Mouse (Mus musculus) midbrain, embryonic 16.5 days (tissue): ENCODE data around the gene Olfr297. TPM values are rescaled to one million over a fixed set of nuclear protein-coding genes. Genes with fewer than 3 reads are reported as not detected.

Experiments
- ATAC-seq: fragments of 200-750 bp; cut with Nextera tagmentation; 2 replicates; pipeline ENCODE4 v1.8.0; 2017; ENCODE audit warnings: moderate TSS enrichment
- H3K27ac ChIP-seq: fragments of 300-500 bp; sonication (generic); 2 replicates; pipeline ENCODE4 v1.5.1; 2014; ENCODE audit warnings: mild to moderate bottlenecking, low read length, mixed read lengths
- H3K27me3 ChIP-seq: fragments of 300-500 bp; sonication (generic); 2 replicates; pipeline ENCODE4 v1.6.1; 2014; ENCODE audit warnings: low read depth, low read length, mixed read lengths; ENCODE audit not compliant: control insufficient read depth, insufficient read depth
- H3K36me3 ChIP-seq: fragments of 300-500 bp; sonication (generic); 2 replicates; pipeline ENCODE4 v1.6.1; 2014; ENCODE audit warnings: mild to moderate bottlenecking, low read length, moderate library complexity, mixed read lengths; ENCODE audit not compliant: control insufficient read depth, insufficient read depth
- H3K4me1 ChIP-seq: fragments of 300-500 bp; sonication (generic); 2 replicates; pipeline ENCODE4 v1.6.1; 2014; ENCODE audit warnings: mild to moderate bottlenecking, low read length, mixed read lengths; ENCODE audit not compliant: control insufficient read depth, insufficient read depth
- H3K4me2 ChIP-seq: fragments of 300-500 bp; sonication (generic); 2 replicates; pipeline ENCODE4 v1.6.1; 2014; ENCODE audit warnings: mild to moderate bottlenecking, low read length, mixed read lengths
- H3K4me3 ChIP-seq: fragments of 300-500 bp; sonication (generic); 2 replicates; pipeline ENCODE4 v1.5.1; 2014; ENCODE audit warnings: low read depth, mild to moderate bottlenecking, low read length, moderate library complexity, mixed read lengths
- H3K9ac ChIP-seq: fragments of 300-500 bp; sonication (generic); 2 replicates; pipeline ENCODE4 v1.6.1; 2014; ENCODE audit warnings: low read depth, low read length, mixed read lengths
- H3K9me3 ChIP-seq: fragments of 300-500 bp; sonication (generic); replicated peaks from 2 replicates; pipeline ENCODE4 v1.6.1; 2014; ENCODE audit warnings: mild to moderate bottlenecking, low read length, mixed read lengths; ENCODE audit not compliant: control insufficient read depth, poor library complexity, severe bottlenecking
- WGBS: fragments of 180-500 bp; shearing (Covaris S2); extraction: QIAGEN DNeasy Blood & Tissue Kit; methylation state at CpG from one replicate; pipeline ENCODE4 v1.1.7; 2014; 5-methylcytosine and 5-hydroxymethylcytosine counted together
- polyA plus RNA-seq: library from polyadenylated mRNA; unstranded; fragments of >200 nt; fragmentation: Nextera tagmentation; extraction: Ambion mirVana; gene quantifications from 2 replicates; pipeline ENCODE4 v1.2.1, GENCODE M21; 2015

The Olfr297 gene
- not detected in 2 replicates for polyA plus RNA-seq

- Histone ChIP-seq H3K27ac (no peak within 1 kb of the TSS), H3K9ac (no peak within 1 kb of the TSS), H3K27me3 (no peaks in the 10 kb centered on the region), H3K36me3 (no peaks in the 10 kb centered on the region), H3K9me3 (no peaks in the 10 kb centered on the region), H3K4me2 (no peak within 1 kb of the TSS), H3K4me3 (no peak within 1 kb of the TSS), H3K4me1 (no peaks in the 10 kb centered on the region)
- no peak for ATAC-seq
Measured at GRCm38 (mm10) chr7:86519668-86520067, at the start of gene Olfr297. Olfr297 (plus strand) TSS chr7:86519968.

- H3K4me1 ChIP-seq = no peaks in the 10 kb centered on the region
- no peak within 1 kb of the TSS for H3K4me2 ChIP-seq
- ATAC-seq = no peak
- no peaks in the 10 kb centered on the region for H3K36me3 ChIP-seq
- WGBS = 78% methylated on average over 1 of the region's 1 CpGs
- no peak within 1 kb of the TSS for H3K4me3 ChIP-seq
- H3K9ac ChIP-seq = no peak within 1 kb of the TSS
- H3K9me3 ChIP-seq = no peaks in the 10 kb centered on the region
- H3K27ac ChIP-seq = no peak within 1 kb of the TSS
- H3K27me3 ChIP-seq = no peaks in the 10 kb centered on the region
Measured at GRCm38 (mm10) chr7:86492384-86492783, 27.4 kb upstream of the Olfr297 start, which contains the start of gene Olfr298. Olfr298 (minus strand) TSS chr7:86492484.

Other genes starting within 250 kb of the Olfr297 start
- not detected in 2 replicates for gene Olfr310, start 242.8 kb upstream of the Olfr297 start, polyA plus RNA-seq
- gene Olfr309, start 206.3 kb upstream of the Olfr297 start, polyA plus RNA-seq = not detected in 2 replicates
- gene Olfr308, start 194.3 kb upstream of the Olfr297 start, polyA plus RNA-seq = not detected in 2 replicates
- gene Olfr307, start 182.4 kb upstream of the Olfr297 start, polyA plus RNA-seq = not detected in 2 replicates
- gene Olfr305, start 153.0 kb upstream of the Olfr297 start, polyA plus RNA-seq = not detected in 2 replicates
- not detected in 2 replicates for gene Olfr304, start 133.3 kb upstream of the Olfr297 start, polyA plus RNA-seq
- not detected in 2 replicates for gene Olfr303, start 122.2 kb upstream of the Olfr297 start, polyA plus RNA-seq
- gene Olfr301, start 116.1 kb upstream of the Olfr297 start, polyA plus RNA-seq = not detected in 2 replicates
- gene Olfr299, start 60.0 kb upstream of the Olfr297 start, polyA plus RNA-seq = not detected in 2 replicates
- gene Olfr298, start 27.5 kb upstream of the Olfr297 start, polyA plus RNA-seq = not detected in 2 replicates
- not detected in 2 replicates for gene Olfr295, start 63.9 kb downstream of the Olfr297 start, polyA plus RNA-seq
- not detected in 2 replicates for gene Olfr294, start 96.7 kb downstream of the Olfr297 start, polyA plus RNA-seq
- gene Olfr293, start 129.1 kb downstream of the Olfr297 start, polyA plus RNA-seq = not detected in 2 replicates
- not detected in 2 replicates for gene Olfr292, start 168.4 kb downstream of the Olfr297 start, polyA plus RNA-seq